Mouse (Mus musculus) cerebellum, adult 2 months (tissue): ENCODE results near the gene Shcbp1l.

Source experiments
- CTCF ChIP-seq: fragments of 200-500 bp; IDR thresholded peaks from 2 replicates; pipeline ENCODE4 v1.5.1; 2011; ENCODE audit warnings: low read depth, mild to moderate bottlenecking, control low read depth, low read length, moderate library complexity, borderline replicate concordance; ENCODE audit not compliant: insufficient read depth
- POLR2A ChIP-seq: fragments of 200-500 bp; IDR thresholded peaks from 2 replicates; pipeline ENCODE4 v1.6.1; 2011; ENCODE audit warnings: low read length, control low read depth, borderline replicate concordance; ENCODE audit not compliant: insufficient read depth

- TF ChIP-seq POLR2A (no peak), CTCF (no peak)
Observed at GRCm38 (mm10) chr1:153489963-153490362, 65.0 kb downstream of the Shcbp1l start.
